Mouse (Mus musculus) E14TG2a.4 (cell line): ENCODE measurements at regions not wholly inside any gene's neighbourhood (a gene's known extent, or its start where the extent isn't known, plus 50 kb on each side); places are given as distances from the start of the nearest gene placed in this dataset.

Source experiments
- CTCF ChIP-seq: conservative IDR thresholded peaks from 2 replicates; pipeline ENCODE4 v1.5.1; 2014; ENCODE audit warnings: low read length
- NANOG ChIP-seq: IDR thresholded peaks from 2 replicates; pipeline ENCODE4 v1.6.1; 2014; ENCODE audit warnings: borderline replicate concordance, low read length, mixed read lengths

- TF ChIP-seq CTCF (no peak), NANOG (no peak)
Measured at GRCm38 (mm10) chr1:90287251-90287650, 83.5 kb downstream of the Ackr3 start.
